Mouse (Mus musculus) lung, postnatal 0 days (tissue): ENCODE measurements at regions not wholly inside any gene's neighbourhood (a gene's known extent, or its start where the extent isn't known, plus 50 kb on each side); places are given as distances from the start of the nearest gene placed in this dataset.

Source experiments
- CTCF ChIP-seq: IDR thresholded peaks from 2 replicates; pipeline ENCODE4 v1.5.1; 2016; ENCODE audit warnings: antibody characterized with exemption, mild to moderate bottlenecking
- EP300 ChIP-seq: IDR thresholded peaks from 2 replicates; pipeline ENCODE4 v1.6.1; 2016; ENCODE audit warnings: antibody characterized with exemption, mild to moderate bottlenecking, control low read depth

DNA sequence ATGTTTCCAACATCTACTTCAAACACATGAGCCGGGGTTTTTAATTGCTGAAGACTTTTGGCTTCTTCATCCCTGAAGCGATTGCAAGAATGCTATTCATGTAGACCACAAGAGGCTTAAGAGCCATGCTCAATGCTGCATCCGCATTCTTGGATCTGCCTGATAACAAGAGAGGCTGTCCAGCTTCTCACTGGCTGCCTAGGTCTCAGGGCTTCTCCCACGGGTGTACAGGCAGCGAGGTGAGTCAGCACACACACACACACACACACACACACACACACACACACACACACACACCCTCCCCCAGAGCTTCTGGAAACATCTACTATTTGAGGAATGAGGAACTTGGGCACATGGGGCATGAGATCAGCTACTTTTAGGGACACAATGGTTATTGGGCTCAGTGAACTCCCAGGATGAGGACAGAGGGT is 261.1 kb downstream of the Tgfb2 start:
- TF ChIP-seq CTCF (no peak), EP300 (peak; percentile 97)
